Mouse (Mus musculus) spleen, adult 2 months (tissue): Measurements from ENCODE around the gene Gm10234. TPM values are rescaled to one million over a fixed set of nuclear protein-coding genes. Genes with fewer than 3 reads are reported as not detected.

Experiments
- DNase-seq, 2 experiments: peaks; one replicate each; pipeline versions ENCODE4 v3.0.0 to v3.0.0-alpha.2; 2012 to 2021; ENCODE audit warnings: low spot score in 2 of 2, low read depth in 1 of 2
- H3K27ac ChIP-seq: fragments of 200-500 bp; 2 replicates; pipeline ENCODE4 v1.5.1; 2012; ENCODE audit warnings: low read length, inconsistent platforms; ENCODE audit not compliant: insufficient read depth
- H3K27me3 ChIP-seq: fragments of 200-500 bp; 2 replicates; pipeline ENCODE4 v1.6.1; 2012; ENCODE audit warnings: mild to moderate bottlenecking, moderate library complexity, low read length, inconsistent platforms; ENCODE audit not compliant: control insufficient read depth, insufficient read depth
- H3K36me3 ChIP-seq: fragments of 200-500 bp; 2 replicates; pipeline ENCODE4 v1.6.1; 2012; ENCODE audit warnings: mild to moderate bottlenecking, low read length, inconsistent platforms; ENCODE audit not compliant: control insufficient read depth, insufficient read depth
- H3K4me1 ChIP-seq: fragments of 200-500 bp; 2 replicates; pipeline ENCODE4 v1.6.1; 2011; ENCODE audit warnings: inconsistent platforms; ENCODE audit not compliant: control insufficient read depth, insufficient read depth, insufficient read length
- H3K4me3 ChIP-seq: fragments of 200-500 bp; 2 replicates; pipeline ENCODE4 v1.5.1; 2011; ENCODE audit warnings: mild to moderate bottlenecking, inconsistent platforms; ENCODE audit not compliant: insufficient read depth, insufficient read length; ENCODE audit errors: extremely low read depth
- CTCF ChIP-seq: fragments of 200-500 bp; IDR thresholded peaks from 2 replicates; pipeline ENCODE4 v1.5.1; 2011; ENCODE audit warnings: mild to moderate bottlenecking, inconsistent platforms; ENCODE audit not compliant: insufficient read depth, insufficient read length, insufficient replicate concordance; ENCODE audit errors: extremely low read depth
- POLR2A ChIP-seq: fragments of 200-500 bp; IDR thresholded peaks from 2 replicates; pipeline ENCODE4 v1.6.1; 2011; ENCODE audit warnings: low read depth, low read length, inconsistent platforms
- WGBS: fragments of 180-500 bp; shearing (Covaris S2); methylation state at CpG from one replicate; pipeline ENCODE4 v1.1.7; 2018; 5-methylcytosine and 5-hydroxymethylcytosine counted together
- polyA plus RNA-seq: library from polyadenylated mRNA; depleted of rRNA; stranded (reverse); fragments of >200 nt; gene quantifications from 2 replicates; pipeline ENCODE4 v1.2.3, GENCODE M21; 2012; rRNA removed

Gene Gm10234
- polyA plus RNA-seq: not detected in 2 replicates

- no peak for DNase-seq
- H3K4me3 ChIP-seq: no peak within 1 kb of the TSS
- H3K27ac ChIP-seq: no peak within 1 kb of the TSS
- TF ChIP-seq CTCF (no peak), POLR2A (no peak)
- no peaks in the 10 kb centered on the region for H3K4me1 ChIP-seq
- no peaks in the 10 kb centered on the region for H3K36me3 ChIP-seq
- H3K27me3 ChIP-seq: no peaks in the 10 kb centered on the region
Measured at GRCm38 (mm10) chr6:95321812-95322211, at the start of gene Gm10234. Gene Gm10234, plus strand, starts transcription at chr6:95322112.

- no peaks in the 10 kb centered on the region for H3K4me1 ChIP-seq
- no peak overlapping the region for H3K27ac ChIP-seq
- TF ChIP-seq CTCF (no peak), POLR2A (no peak)
- 76% methylated on average over 1 of the region's 1 CpGs for WGBS
- no peaks in the 10 kb centered on the region for H3K27me3 ChIP-seq
- H3K36me3 ChIP-seq: no peaks in the 10 kb centered on the region
- no peak for DNase-seq
- H3K4me3 ChIP-seq: no peak overlapping the region
Measured at GRCm38 (mm10) chr6:95277633-95278032, 44.3 kb upstream of the Gm10234 start.

GRCm38 (mm10) chr6:95296025-95296424 is 25.9 kb upstream of the Gm10234 start:
- H3K4me1 ChIP-seq: no peaks in the 10 kb centered on the region
- no peak overlapping the region for H3K4me3 ChIP-seq
- 78% methylated on average over 4 of the region's 4 CpGs for WGBS
- H3K27ac ChIP-seq: no peak overlapping the region
- no peaks in the 10 kb centered on the region for H3K36me3 ChIP-seq
- H3K27me3 ChIP-seq: no peaks in the 10 kb centered on the region
- no peak for DNase-seq
- TF ChIP-seq POLR2A (no peak), CTCF (no peak)

- TF ChIP-seq POLR2A (no peak), CTCF (no peak)
- no peak for DNase-seq
- no peaks in the 10 kb centered on the region for H3K4me1 ChIP-seq
- no peaks in the 10 kb centered on the region for H3K27me3 ChIP-seq
- 73% methylated on average over 3 of the region's 3 CpGs for WGBS
- H3K36me3 ChIP-seq: no peaks in the 10 kb centered on the region
- no peak overlapping the region for H3K27ac ChIP-seq
- no peak overlapping the region for H3K4me3 ChIP-seq
Measured at GRCm38 (mm10) chr6:95298387-95298786, 23.5 kb upstream of the Gm10234 start.

GRCm38 (mm10) chr6:95300658-95301057 is 21.3 kb upstream of the Gm10234 start:
- H3K4me1 ChIP-seq: no peaks in the 10 kb centered on the region
- no peaks in the 10 kb centered on the region for H3K27me3 ChIP-seq
- H3K27ac ChIP-seq: no peak overlapping the region
- no peaks in the 10 kb centered on the region for H3K36me3 ChIP-seq
- no peak for DNase-seq
- WGBS: 65% methylated on average over 2 of the region's 2 CpGs
- TF ChIP-seq CTCF: no peak
- no peak for TF ChIP-seq POLR2A
- H3K4me3 ChIP-seq: no peak overlapping the region

- WGBS: 94% methylated on average over 5 of the region's 5 CpGs
- Histone ChIP-seq H3K27me3 (no peaks in the 10 kb centered on the region), H3K4me3 (no peak overlapping the region), H3K36me3 (no peaks in the 10 kb centered on the region), H3K27ac (no peak overlapping the region), H3K4me1 (no peaks in the 10 kb centered on the region)
- TF ChIP-seq POLR2A (no peak), CTCF (no peak)
- no peak for DNase-seq
Measured at GRCm38 (mm10) chr6:95331191-95331590, 9.3 kb downstream of the Gm10234 start.

- WGBS: 12% methylated on average over 6 of the region's 6 CpGs
- no peak overlapping the region for H3K27ac ChIP-seq
- no peaks in the 10 kb centered on the region for H3K4me1 ChIP-seq
- DNase-seq: no peak
- TF ChIP-seq CTCF (no peak), POLR2A (no peak)
- H3K36me3 ChIP-seq: no peaks in the 10 kb centered on the region
- no peaks in the 10 kb centered on the region for H3K27me3 ChIP-seq
- H3K4me3 ChIP-seq: no peak overlapping the region
Measured at GRCm38 (mm10) chr6:95334781-95335180, 12.9 kb downstream of the Gm10234 start.
